8 mouse cellular contexts compared by ENCODE assay signal in the genomic region with DNA sequence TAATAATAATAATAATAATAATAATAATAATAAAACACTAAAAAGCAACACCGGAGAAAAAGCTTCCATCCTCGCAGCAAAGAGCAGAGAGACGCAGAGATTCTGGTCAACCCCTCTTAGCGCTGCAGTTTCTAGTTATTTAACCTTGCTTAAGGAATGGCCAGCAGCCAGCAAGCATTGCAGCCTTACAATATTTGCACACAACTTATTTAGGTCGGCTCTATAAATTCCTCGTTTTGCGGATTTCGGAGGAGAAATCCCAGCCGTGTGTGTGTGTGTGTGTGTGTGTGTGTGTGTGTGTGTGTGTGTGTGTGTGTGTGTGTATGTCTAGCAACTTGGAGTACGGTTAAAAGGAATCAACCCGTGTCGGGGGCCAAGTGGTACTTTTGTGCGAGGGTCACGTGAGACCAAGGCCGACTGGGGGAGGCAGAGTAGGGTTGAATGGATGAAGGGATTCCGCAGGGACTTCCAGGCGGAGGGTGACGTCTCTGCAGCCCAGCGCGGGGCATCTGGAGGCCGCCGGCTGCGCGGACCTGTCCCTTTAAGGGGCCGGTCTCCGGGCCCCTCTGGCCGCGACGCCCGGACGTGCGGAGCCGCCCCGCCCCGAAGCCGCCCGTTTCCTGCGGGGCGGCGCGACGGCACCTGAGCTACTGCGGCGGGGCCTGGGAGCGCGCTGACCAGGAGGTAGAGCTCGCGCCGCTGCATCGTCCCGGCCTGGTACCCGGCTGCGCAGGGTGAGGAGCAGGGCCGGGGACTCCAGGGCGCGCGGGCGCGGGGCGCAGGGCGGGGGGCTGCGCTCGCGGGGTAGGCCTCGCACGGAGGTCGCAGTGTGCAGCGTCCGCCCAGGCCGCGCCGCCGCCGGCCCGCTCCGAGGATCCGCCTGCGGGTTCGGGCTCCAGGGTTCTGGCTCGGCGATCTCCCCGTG. TPM values are rescaled to one million over a fixed set of nuclear protein-coding genes. Genes with fewer than 3 reads are reported as not detected.
DNase-seq lines count a peak whose midpoint lies in the region; ATAC-seq and TF ChIP-seq lines count a peak whose summit lies in the region.

No protein-coding gene starts in this region.

- WGBS in heart, embryonic 12.5 days: under 1% methylated on average over 82 of the region's 82 CpGs
- WGBS in kidney, postnatal 0 days: under 1% methylated on average over 75 of the region's 82 CpGs
- WGBS in liver, embryonic 11.5 days: under 1% methylated on average over 76 of the region's 82 CpGs

- peak overlapping the region; percentile 53 for H3K27ac ChIP-seq in bone marrow macrophage, adult 2 months (ENCODE audit: insufficient read depth, low read depth, low read length)
- peak overlapping the region; percentile 99 for H3K27ac ChIP-seq in heart, embryonic 12.5 days (ENCODE audit: poor library complexity, severe bottlenecking)
- peak overlapping the region; percentile 97 for H3K27ac ChIP-seq in kidney, postnatal 0 days
- peak overlapping the region; percentile 88 for H3K27ac ChIP-seq in liver, embryonic 11.5 days (ENCODE audit: low read depth, low read length)

- H3K27me3 ChIP-seq in heart, embryonic 12.5 days (replicated peaks): no peaks in the 10 kb centered on the region
- H3K27me3 ChIP-seq in kidney, postnatal 0 days (ENCODE audit: insufficient read depth, low read length): no peaks in the 10 kb centered on the region
- H3K27me3 ChIP-seq in liver, embryonic 11.5 days (replicated peaks; ENCODE audit: control insufficient read depth, insufficient read depth, low read length): no peaks in the 10 kb centered on the region
- no peaks in the 10 kb centered on the region for H3K27me3 ChIP-seq in splenic B cell, adult 2 months (ENCODE audit: control insufficient read depth, insufficient read depth, low read length, poor library complexity, severe bottlenecking)

- TF ChIP-seq CTCF in bone marrow macrophage, adult 2 months (IDR thresholded peaks at IDR 0.05; ENCODE audit: low read depth, low read length): no peak
- TF ChIP-seq CTCF in kidney, postnatal 0 days (IDR thresholded peaks at IDR 0.05; ENCODE audit: low read depth): no peak

- DNase-seq in B cell, adult 2 months: peak; percentile 65 to 70
- peak; percentile 79 for DNase-seq in kidney, postnatal 0 days (ENCODE audit: low spot score)
- DNase-seq in liver, embryonic 11.5 days (ENCODE audit: low spot score): peak; percentile 82
- peak; percentile 58 for DNase-seq in naive thymus-derived CD4-positive, alpha-beta T cell, adult 2 months (ENCODE audit: low read depth)
- DNase-seq in splenic B cell, adult 2 months (ENCODE audit: low read depth, low spot score): peak; percentile 72

- H3K4me1 ChIP-seq in bone marrow macrophage, adult 2 months (ENCODE audit: control insufficient read depth, insufficient read depth, low read length): peaks cover 5% of the 10 kb centered on the region
- H3K4me1 ChIP-seq in heart, embryonic 12.5 days (replicated peaks): peaks cover 21% of the 10 kb centered on the region
- no peaks in the 10 kb centered on the region for H3K4me1 ChIP-seq in kidney, postnatal 0 days (replicated peaks; ENCODE audit: insufficient read depth, low read length)
- H3K4me1 ChIP-seq in liver, embryonic 11.5 days (replicated peaks; ENCODE audit: control insufficient read depth, insufficient read depth, low read length): peaks cover 9% of the 10 kb centered on the region

- H3K9ac ChIP-seq in heart, embryonic 12.5 days: peak overlapping the region; percentile 99
- H3K9ac ChIP-seq in kidney, postnatal 0 days (ENCODE audit: low read depth, low read length): peak overlapping the region; percentile 93
- peak overlapping the region; percentile 85 for H3K9ac ChIP-seq in liver, embryonic 11.5 days (ENCODE audit: low read depth, low read length)

- no peaks in the 10 kb centered on the region for H3K36me3 ChIP-seq in heart, embryonic 12.5 days
- H3K36me3 ChIP-seq in kidney, postnatal 0 days (ENCODE audit: insufficient read depth, low read length): no peaks in the 10 kb centered on the region
- no peaks in the 10 kb centered on the region for H3K36me3 ChIP-seq in liver, embryonic 11.5 days (ENCODE audit: control insufficient read depth, insufficient read depth, low read length)
- no peaks in the 10 kb centered on the region for H3K36me3 ChIP-seq in splenic B cell, adult 2 months (ENCODE audit: control insufficient read depth, insufficient read depth, low read length, poor library complexity, severe bottlenecking)

- peak overlapping the region; percentile 69 for H3K4me3 ChIP-seq in bone marrow macrophage, adult 2 months (ENCODE audit: insufficient read depth, low read length)
- peak overlapping the region; percentile 99 for H3K4me3 ChIP-seq in heart, embryonic 12.5 days
- peak overlapping the region; percentile 98 for H3K4me3 ChIP-seq in kidney, postnatal 0 days (replicated peaks; ENCODE audit: low read depth, low read length)
- H3K4me3 ChIP-seq in liver, embryonic 11.5 days (ENCODE audit: low read depth, low read length): peak overlapping the region; percentile 85

- H3K9me3 ChIP-seq in heart, embryonic 12.5 days (replicated peaks): no peaks in the 10 kb centered on the region
- no peaks in the 10 kb centered on the region for H3K9me3 ChIP-seq in kidney, postnatal 0 days (replicated peaks; ENCODE audit: low read length)
- no peaks in the 10 kb centered on the region for H3K9me3 ChIP-seq in liver, embryonic 11.5 days (ENCODE audit: control insufficient read depth, low read length)

- ATAC-seq in erythroblast, adult 5-6 weeks (replicated peaks; ENCODE audit: low FRiP score, poor library complexity, severe bottlenecking): peak; percentile 82
- ATAC-seq in heart, embryonic 12.5 days (ENCODE audit: insufficient number of reproducible peaks, low FRiP score): peak; percentile 95
- ATAC-seq in kidney, postnatal 0 days (replicated peaks; ENCODE audit: low FRiP score, low read depth): peak; percentile 95
- peak; percentile 88 for ATAC-seq in liver, embryonic 11.5 days (replicated peaks; ENCODE audit: low FRiP score)

- TF ChIP-seq POLR2A in bone marrow macrophage, adult 2 months (IDR thresholded peaks at IDR 0.05; ENCODE audit: borderline replicate concordance, low read depth, low read length): no peak

- H3K4me2 ChIP-seq in heart, embryonic 12.5 days: peak overlapping the region; percentile 85
- peak overlapping the region; percentile 71 for H3K4me2 ChIP-seq in kidney, postnatal 0 days (ENCODE audit: low read length)
- peak overlapping the region; percentile 92 for H3K4me2 ChIP-seq in liver, embryonic 11.5 days

RNA-seq across cellular contexts. Expression of a gene that starts 0.7 kb away (rescaled TPM):
- polyA plus RNA-seq in bone marrow macrophage, adult 2 months (2012; ENCODE audit: insufficient read depth, insufficient read length, missing spikeins): 25.4 and 41.7 TPM in 2 replicates
- 7.3 and 48.0 TPM in 2 replicates for total RNA-seq in erythroblast, adult 5-6 weeks (2015; ENCODE audit: low replicate concordance)
- total RNA-seq in erythroblast, adult 5-6 weeks (2017; ENCODE audit: low replicate concordance): 6.6 and 17.8 TPM in 2 replicates
- 93.5 and 102 TPM in 2 replicates for polyA plus RNA-seq in heart, embryonic 12.5 days (2016; fragmentation: Nextera tagmentation; extraction: Ambion mirVana)
- polyA plus RNA-seq in kidney, postnatal 0 days (2015; fragmentation: Nextera tagmentation; extraction: Ambion mirVana): 68.3 and 69.0 TPM in 2 replicates
- 43.3 and 45.0 TPM in 2 replicates for polyA plus RNA-seq in liver, embryonic 11.5 days (2014; fragmentation: Nextera tagmentation; extraction: Ambion mirVana)

Comparison
In these comparisons a context has a peak if more than half of its experiments do, and no peak if none do; other contexts are left out.
1. Peak in every context shown above with its lines: DNase-seq, ATAC-seq, H3K4me3 ChIP-seq and H3K27ac ChIP-seq.